16 mouse cellular contexts compared by ENCODE assay signal in genomic region chr10:86493140-86493539, GRCm38 (mm10). TPM values are rescaled to one million over a fixed set of nuclear protein-coding genes. Genes with fewer than 3 reads are reported as not detected.
"Had no signal": no experiment of that assay in that cellular context is flagged by ENCODE, and none has a peak within 500 bp of the region (broad histone marks: within the 10 kb centered on the region; RNA-seq: fewer than 3 reads in every experiment).

No protein-coding gene starts in this region.

- H3K27ac ChIP-seq: liver, embryonic 13.5 days; midbrain, embryonic 12.5 days; neural tube, embryonic 13.5 days had no signal

- DNase-seq: kidney, adult 18-20 months; kidney, adult 9 months; kidney, postnatal 14 days; kidney, postnatal 4 days; liver, embryonic 13.5 days; lung, adult 2 months; lung, postnatal 14 days; lung, postnatal 4 days; thymus, adult 18-20 months; thymus, postnatal 36 days had no signal

- H3K4me3 ChIP-seq: liver, embryonic 13.5 days; midbrain, embryonic 12.5 days; midbrain, embryonic 15.5 days; myocyte; neural tube, embryonic 13.5 days had no signal

RNA-seq across cellular contexts. Expression of gene Syn3, which starts 5.6 kb away (rescaled TPM):
- total RNA-seq: monocyte, adult 5-6 weeks; neutrophil, adult 5-6 weeks had no signal
